Mouse (Mus musculus) E14TG2a.4 (cell line): ENCODE results near the gene E030018B13Rik.

Experiments
- H3K27me3 ChIP-seq: 2 replicates; pipeline ENCODE4 v1.6.1; 2014; ENCODE audit warnings: low read length, control low read depth; ENCODE audit not compliant: insufficient read depth
- H3K36me3 ChIP-seq: 2 replicates; pipeline ENCODE4 v1.6.1; 2014; ENCODE audit warnings: low read length, control low read depth; ENCODE audit not compliant: insufficient read depth
- H3K4me1 ChIP-seq: replicated peaks from 2 replicates; pipeline ENCODE4 v1.6.1; 2014; ENCODE audit warnings: low read depth, low read length, control low read depth
- H3K4me3 ChIP-seq: replicated peaks from 2 replicates; pipeline ENCODE4 v1.5.1; 2014; ENCODE audit warnings: mild to moderate bottlenecking, low read length
- H3K9me3 ChIP-seq: 2 replicates; pipeline ENCODE4 v1.6.1; 2014; ENCODE audit warnings: low read length, control low read depth
- CTCF ChIP-seq: conservative IDR thresholded peaks from 2 replicates; pipeline ENCODE4 v1.5.1; 2014; ENCODE audit warnings: low read length
- NANOG ChIP-seq: IDR thresholded peaks from 2 replicates; pipeline ENCODE4 v1.6.1; 2014; ENCODE audit warnings: borderline replicate concordance, low read length, mixed read lengths
- POU5F1 ChIP-seq: IDR thresholded peaks from 2 replicates; pipeline ENCODE4 v1.6.1; 2014; ENCODE audit warnings: low read length, borderline replicate concordance

The E030018B13Rik gene

DNA sequence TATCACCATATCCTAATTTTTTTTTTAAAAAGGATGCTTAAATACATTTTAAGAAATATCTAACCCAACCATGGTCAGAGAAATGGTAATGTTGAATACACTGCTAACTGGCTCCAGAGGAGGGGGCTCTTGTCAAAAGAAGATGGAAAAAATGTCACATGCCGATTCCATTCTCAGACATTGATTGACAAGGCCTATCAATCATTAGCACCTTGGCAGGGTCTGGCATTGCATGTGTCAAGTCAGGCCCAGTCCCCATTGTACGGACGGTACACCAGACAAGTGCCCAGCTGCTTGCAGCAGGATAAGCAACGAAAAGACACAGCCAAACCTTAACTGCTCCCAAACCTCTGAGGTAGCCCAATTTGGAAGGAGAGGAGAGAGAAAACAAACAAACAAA is 22.0 kb upstream of the E030018B13Rik start:
- Histone ChIP-seq H3K4me3 (no peak overlapping the region), H3K27me3 (no peaks in the 10 kb centered on the region), H3K4me1 (peaks cover 70% of the 10 kb centered on the region), H3K36me3 (peaks cover 16% of the 10 kb centered on the region), H3K9me3 (no peaks in the 10 kb centered on the region)
- TF ChIP-seq NANOG = no peak
- TF ChIP-seq CTCF = no peak
- TF ChIP-seq POU5F1 = no peak

DNA sequence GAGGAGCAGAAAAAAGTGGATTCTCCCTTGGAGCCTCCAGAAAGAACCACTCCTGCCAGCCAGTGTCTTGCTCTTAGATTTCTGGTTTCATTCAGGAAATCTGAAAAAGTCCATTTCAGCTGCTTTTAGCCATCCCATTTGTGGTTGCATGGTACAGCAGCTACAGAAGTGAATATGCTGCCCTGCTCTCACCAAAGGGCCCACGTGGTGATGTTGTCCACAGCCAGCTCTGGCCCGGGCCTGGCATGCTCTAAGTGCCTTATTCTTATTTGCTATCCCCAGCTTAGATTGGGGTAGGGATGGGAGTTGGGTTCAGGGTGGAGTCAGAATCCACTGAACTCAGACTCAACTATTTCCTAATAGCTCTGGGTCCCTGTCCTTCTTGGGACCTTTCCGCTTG is 21.4 kb upstream of the E030018B13Rik start:
- Histone ChIP-seq H3K9me3 (no peaks in the 10 kb centered on the region), H3K4me1 (peaks cover 65% of the 10 kb centered on the region), H3K36me3 (peaks cover 12% of the 10 kb centered on the region), H3K4me3 (no peak overlapping the region), H3K27me3 (no peaks in the 10 kb centered on the region)
- TF ChIP-seq CTCF (no peak), POU5F1 (no peak), NANOG (no peak)

DNA sequence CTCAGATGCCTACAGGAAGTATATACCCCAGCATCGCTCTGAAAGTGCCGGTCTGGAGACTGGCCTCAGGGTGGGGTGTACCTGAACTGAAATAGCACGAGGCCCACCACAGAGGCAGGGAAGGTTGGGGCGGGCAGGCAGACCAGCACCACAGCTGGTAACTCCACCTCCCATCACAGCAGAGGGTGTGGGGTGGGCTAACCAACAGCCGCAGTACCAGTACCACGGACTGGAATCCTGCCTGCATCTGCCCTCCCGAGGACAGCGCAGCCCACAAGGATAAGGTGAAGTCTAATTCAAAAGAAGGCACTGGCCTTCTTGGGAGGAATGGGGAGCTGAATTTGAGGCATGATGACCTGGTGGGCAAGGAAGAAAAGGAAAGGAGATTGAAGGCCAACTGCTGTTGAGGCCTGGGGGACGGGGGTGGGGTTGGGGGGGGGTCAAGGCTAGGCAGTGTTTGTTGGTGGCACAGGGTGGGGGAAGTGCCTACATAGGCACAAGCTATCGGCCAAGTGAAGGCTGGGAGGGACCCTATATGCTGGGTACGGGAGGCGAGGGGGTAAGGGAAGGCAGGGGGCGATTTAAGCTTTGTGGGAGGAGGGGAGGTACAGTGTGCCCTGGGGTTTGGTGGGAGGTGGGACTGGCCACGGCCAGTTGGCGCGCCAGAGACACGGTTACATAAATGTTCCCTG is 20.2 kb upstream of the E030018B13Rik start:
- Histone ChIP-seq H3K4me3 (peak overlapping the region; percentile 76), H3K36me3 (0 out of 2 replicates have a peak, but pooled peaks cover 3% of the 10 kb centered on the region), H3K4me1 (peaks cover 67% of the 10 kb centered on the region), H3K27me3 (no peaks in the 10 kb centered on the region), H3K9me3 (no peaks in the 10 kb centered on the region)
- TF ChIP-seq POU5F1 = no peak
- no peak for TF ChIP-seq CTCF
- no peak for TF ChIP-seq NANOG

DNA sequence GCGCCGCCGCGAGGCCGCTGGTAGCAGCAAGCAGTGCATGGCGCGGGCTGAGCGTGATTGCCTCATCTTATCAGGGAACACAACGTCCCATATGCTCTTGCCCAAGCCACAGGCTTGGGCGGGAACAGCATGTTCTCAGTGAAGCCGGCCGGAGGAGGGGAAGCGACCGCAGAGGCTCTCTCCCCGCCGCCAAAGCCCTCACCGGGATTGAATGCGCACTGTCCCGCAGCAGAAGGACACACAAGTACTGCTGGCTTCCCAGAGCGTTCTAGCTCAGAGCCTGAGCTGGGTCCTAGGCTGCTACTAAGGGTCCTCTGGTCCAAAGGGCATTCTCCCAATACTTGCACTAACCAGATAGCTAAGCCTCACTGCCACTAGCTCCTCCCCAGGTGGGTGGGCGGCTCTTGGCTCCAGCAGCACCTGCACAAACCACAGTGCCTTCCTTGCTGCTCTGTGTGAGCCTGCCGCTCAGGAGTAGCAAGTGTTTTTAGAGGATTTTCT is 19.6 kb upstream of the E030018B13Rik start:
- H3K4me3 ChIP-seq = peak overlapping the region; percentile 76
- H3K27me3 ChIP-seq = no peaks in the 10 kb centered on the region
- peaks cover 70% of the 10 kb centered on the region for H3K4me1 ChIP-seq
- no peaks in the 10 kb centered on the region for H3K36me3 ChIP-seq
- H3K9me3 ChIP-seq = no peaks in the 10 kb centered on the region
- TF ChIP-seq NANOG (no peak), POU5F1 (no peak), CTCF (no peak)

DNA sequence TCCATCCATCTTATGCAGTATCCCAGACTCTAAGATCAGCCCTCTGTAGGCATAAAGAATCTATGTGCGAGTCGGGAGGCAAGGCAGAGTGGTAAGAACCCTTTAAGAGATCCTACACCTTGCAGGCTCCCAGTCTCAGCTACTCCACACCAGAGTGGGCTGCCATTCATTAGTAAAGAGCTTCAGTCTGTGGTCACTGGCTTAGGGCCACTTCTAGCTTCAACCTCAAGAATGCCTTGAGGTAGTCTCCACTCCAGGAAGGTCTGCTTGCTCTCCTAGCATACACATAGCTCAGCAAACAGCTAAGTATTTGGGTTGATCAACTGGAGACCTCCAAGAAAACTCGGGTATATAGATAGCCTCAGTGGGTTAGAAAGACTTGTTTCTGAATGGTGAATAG is 19.0 kb upstream of the E030018B13Rik start:
- Histone ChIP-seq H3K4me3 (peak overlapping the region; percentile 76), H3K4me1 (peaks cover 72% of the 10 kb centered on the region), H3K27me3 (no peaks in the 10 kb centered on the region), H3K9me3 (no peaks in the 10 kb centered on the region), H3K36me3 (no peaks in the 10 kb centered on the region)
- no peak for TF ChIP-seq CTCF
- no peak for TF ChIP-seq POU5F1
- TF ChIP-seq NANOG = no peak

DNA sequence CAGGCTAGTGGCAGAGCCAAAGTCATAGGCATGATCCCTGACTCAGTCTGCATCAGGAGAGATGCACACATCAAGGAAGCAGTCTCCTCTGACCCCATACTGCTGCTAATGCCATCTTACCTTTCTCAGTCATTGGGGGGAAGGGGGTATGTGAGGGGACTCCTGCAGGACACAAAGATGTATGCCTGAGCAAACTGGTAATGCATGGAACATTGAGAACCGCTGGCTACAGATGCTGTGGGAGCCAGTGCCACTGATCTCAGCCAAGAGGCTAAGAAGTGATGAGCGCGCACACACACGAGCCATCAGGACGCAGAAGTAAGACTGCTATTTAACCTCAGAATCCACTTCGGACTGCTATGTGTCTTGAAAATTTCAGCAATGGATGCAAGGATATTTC is 18.5 kb upstream of the E030018B13Rik start:
- Histone ChIP-seq H3K27me3 (no peaks in the 10 kb centered on the region), H3K4me1 (peaks cover 73% of the 10 kb centered on the region), H3K4me3 (no peak overlapping the region), H3K36me3 (no peaks in the 10 kb centered on the region), H3K9me3 (no peaks in the 10 kb centered on the region)
- TF ChIP-seq NANOG = no peak
- TF ChIP-seq POU5F1 = no peak
- TF ChIP-seq CTCF = no peak

DNA sequence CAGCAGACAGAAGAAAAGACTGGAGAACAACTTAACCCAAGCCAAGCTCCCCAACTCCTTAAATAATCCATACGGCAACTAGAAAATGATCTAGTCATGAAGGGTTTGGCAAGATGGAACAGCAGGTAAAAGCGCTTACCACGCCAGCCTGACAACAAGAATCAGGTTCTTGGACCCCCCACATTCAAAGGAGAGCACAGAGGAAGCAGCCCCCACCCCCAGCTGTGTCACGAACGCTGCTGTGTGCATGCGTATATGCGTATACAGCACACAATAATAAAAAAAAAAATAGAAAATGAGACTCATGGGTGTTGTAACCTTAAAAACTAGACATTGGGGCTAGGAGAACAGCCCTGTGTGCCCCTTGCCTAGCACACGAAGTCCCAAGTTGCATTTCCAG is 16.7 kb upstream of the E030018B13Rik start:
- Histone ChIP-seq H3K4me3 (no peak overlapping the region), H3K4me1 (peaks cover 75% of the 10 kb centered on the region), H3K27me3 (no peaks in the 10 kb centered on the region), H3K36me3 (no peaks in the 10 kb centered on the region; the same call in 1 of the 2 replicates), H3K9me3 (no peaks in the 10 kb centered on the region)
- no peak for TF ChIP-seq NANOG
- no peak for TF ChIP-seq POU5F1
- no peak for TF ChIP-seq CTCF

DNA sequence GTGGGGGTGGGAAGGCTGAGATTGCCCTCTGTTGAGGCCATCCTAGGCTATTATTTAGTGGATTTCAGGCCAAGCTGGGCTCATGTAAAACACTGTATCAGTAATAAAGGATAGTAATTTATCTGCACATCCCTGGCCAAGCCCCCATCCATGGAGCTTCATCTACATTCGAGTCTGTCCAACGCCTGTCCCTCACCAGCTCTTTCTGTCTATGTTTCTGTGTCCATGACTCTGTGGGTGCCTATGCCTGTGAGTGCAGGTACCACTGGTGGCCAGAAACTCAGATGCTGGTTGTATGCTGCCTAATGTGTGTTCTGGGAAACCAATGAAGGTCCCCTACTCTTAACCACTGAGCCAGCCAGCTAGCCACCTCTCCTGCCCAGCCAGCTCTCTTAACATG is 16.2 kb upstream of the E030018B13Rik start:
- Histone ChIP-seq H3K4me3 (no peak overlapping the region), H3K4me1 (peaks cover 75% of the 10 kb centered on the region), H3K27me3 (no peaks in the 10 kb centered on the region), H3K36me3 (no peaks in the 10 kb centered on the region; the same call in 1 of the 2 replicates), H3K9me3 (no peaks in the 10 kb centered on the region)
- TF ChIP-seq CTCF = no peak
- TF ChIP-seq NANOG = no peak

DNA sequence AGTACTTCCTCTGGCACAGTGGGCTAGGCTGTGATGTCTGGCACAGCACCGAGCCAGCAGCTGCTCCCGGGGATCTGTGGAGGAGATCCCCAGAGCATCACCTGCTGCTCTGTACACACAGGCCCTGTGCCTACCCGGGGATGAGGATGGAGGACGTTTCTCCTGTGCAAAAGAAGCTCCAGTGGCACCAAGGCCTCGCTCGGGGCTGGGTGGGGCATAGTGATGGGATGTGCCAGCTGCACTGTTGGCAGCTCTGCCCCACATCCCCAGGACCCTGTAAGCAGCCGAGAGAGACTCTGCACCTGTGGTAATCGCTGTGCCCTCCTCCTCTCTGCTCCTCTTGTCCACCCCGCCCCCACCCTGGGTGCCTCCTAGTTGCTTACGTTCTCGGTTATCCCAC is 15.3 kb upstream of the E030018B13Rik start:
- Histone ChIP-seq H3K36me3 (no peaks in the 10 kb centered on the region; the same call in 1 of the 2 replicates), H3K4me3 (peak overlapping the region; percentile 17; the same call in 1 of the 2 replicates), H3K4me1 (peaks cover 78% of the 10 kb centered on the region), H3K9me3 (no peaks in the 10 kb centered on the region), H3K27me3 (no peaks in the 10 kb centered on the region)
- TF ChIP-seq POU5F1 (no peak), CTCF (no peak)
